Mouse (Mus musculus) forelimb bud, embryonic 11.5 days (tissue): Measurements from ENCODE around the gene Erp27.

Experiments
- DNase-seq: peaks from one replicate; pipeline ENCODE4 v3.0.0-alpha.2; 2012; ENCODE audit warnings: low read depth, low spot score

The Erp27 gene

DNA sequence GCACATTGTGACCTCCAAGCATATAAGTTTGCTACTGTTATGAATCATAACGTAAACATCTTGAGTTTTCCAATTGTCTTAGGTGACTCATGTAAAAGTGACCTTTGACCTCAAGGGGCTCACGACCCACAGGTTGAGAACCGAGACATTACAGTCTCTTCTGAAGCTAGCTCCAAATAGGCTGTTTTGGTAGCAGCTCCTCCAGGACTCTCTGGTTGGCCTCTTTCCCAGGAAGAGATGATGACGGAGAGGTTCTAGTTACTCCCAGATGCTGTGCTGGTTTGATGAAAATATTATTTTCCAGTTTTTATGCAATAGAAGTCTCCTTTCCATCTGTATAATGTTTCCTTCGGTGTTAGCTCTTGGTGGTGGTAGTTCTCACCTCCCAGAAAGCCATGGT lies 53.1 kb downstream of the Erp27 start:
- DNase-seq = no peak

DNA sequence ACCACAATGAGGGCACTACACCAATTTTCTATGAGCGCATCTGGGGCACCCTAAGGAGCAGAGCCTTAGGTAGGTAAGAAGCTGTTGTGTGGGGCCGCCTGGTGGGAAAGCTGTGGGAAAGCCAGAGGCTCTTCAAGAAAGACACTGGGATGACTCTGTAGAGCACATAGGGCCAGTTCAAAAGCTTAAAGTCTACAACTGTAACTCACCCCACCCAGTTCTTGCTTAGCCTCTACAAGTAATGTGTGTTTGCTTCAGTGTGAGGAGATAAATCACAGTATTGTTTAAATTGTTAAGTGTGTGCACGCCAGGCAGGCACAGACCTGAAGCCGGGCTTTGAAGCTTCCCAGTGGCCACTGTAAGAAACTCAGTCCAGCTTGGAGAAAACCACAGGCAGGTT lies 55.8 kb downstream of the Erp27 start:
- DNase-seq = no peak

DNA sequence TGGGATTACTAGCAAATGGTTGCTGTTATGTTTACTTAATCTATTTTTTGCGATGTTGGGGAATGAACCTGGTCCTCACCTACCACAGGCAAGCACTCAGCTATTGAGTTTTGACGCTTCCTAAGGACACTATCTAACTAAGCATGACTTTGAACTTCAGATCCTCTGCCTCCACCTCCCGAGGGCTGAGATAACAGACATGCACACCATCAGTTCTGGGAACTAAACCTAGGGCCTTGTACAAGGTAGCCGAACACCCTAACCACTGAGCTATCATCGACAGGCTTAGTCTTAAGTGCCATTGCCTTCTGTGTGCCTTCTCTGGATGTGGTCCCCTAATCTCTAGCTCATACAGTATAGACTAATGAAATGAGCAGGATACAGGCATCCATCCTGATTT lies 56.6 kb downstream of the Erp27 start:
- DNase-seq = no peak

DNA sequence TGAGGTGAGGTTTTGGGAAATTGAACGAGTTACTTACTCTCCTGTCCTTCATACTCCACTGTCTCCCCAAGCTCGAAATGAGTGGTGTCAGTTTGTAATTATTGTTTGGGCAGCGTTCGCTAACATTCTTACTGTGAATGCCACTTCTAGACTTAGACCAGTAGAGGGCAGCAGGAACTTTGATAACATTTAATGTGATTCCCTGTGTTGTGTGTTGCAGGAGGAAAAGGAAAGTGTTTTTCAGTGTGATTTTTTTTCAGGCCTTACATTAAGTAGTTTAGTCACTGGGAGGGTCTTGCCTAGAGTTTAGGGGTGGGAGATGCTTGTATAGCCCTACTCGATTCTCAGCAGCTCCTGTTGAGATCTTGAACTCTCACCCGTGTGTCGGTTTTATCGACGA lies 61.0 kb downstream of the Erp27 start:
- DNase-seq = peak; percentile 56

DNA sequence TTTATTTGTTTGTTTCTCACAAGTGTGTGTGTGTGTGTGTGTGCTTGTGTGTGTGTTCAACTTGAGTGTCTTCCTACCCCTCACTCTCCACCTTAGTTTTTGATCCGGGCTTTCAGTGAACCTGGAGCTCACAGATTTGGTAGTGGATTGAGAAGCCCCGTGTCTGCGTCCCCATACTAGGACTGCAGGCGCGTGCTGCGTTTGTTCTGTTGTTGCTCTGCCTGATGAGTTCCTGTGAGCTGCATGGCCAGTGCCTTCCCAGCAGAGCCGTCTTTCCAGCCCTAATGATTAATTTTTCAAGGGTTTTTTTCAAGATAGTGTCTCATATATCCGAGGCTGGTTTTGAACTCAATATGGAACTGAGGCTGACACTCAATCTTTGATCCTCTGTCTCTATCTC lies 63.6 kb downstream of the Erp27 start:
- DNase-seq = no peak

DNA sequence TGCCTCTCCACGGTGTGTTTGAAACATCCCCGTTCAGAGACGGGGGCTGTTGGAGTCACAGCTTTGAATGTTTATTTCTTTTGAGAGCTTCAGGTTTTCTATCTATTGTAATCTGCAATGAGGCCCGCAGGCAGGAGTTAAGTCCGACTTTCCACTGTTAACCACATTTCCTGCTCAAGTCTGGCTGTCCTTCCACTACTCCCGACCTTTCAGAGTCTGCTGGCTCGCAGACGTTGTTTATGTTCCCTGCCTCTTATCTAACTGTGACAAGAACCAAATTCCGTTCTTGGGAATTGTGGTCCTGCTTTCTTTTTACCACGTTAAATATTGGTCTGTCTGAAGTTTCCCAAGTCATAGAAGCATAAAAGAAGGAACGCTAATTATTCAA lies 64.1 kb downstream of the Erp27 start:
- no peak for DNase-seq
